Mouse (Mus musculus) layer of hippocampus, adult 8-10 months (tissue): ENCODE results near the gene Fam81a. TPM values are rescaled to one million over a fixed set of nuclear protein-coding genes. Genes with fewer than 3 reads are reported as not detected.

Source experiments
- DNase-seq, 2 experiments: peaks; one replicate each; pipeline ENCODE4 v3.0.0; 2022; ENCODE audit warnings: low spot score in 2 of 2
- total RNA-seq, 4 experiments: library from RNA; stranded (reverse); gene quantifications; 2 replicates each; pipeline ENCODE4 v1.2.4; 2022

The Fam81a gene
- total RNA-seq, 4 experiments from 2014 or later: 91.7 to 101 (median 94.0) TPM

GRCm38 (mm10) chr9:70053411-70053810 is 88.9 kb downstream of the Fam81a start:
- no peak for DNase-seq

GRCm38 (mm10) chr9:70052730-70053129 is 89.6 kb downstream of the Fam81a start:
- DNase-seq: no peak

GRCm38 (mm10) chr9:70049839-70050238 is 92.5 kb downstream of the Fam81a start:
- DNase-seq: no peak

GRCm38 (mm10) chr9:70049416-70049783 is 93.0 kb downstream of the Fam81a start:
- no peak for DNase-seq

- no peak for DNase-seq
Observed at GRCm38 (mm10) chr9:70048751-70049415, 93.5 kb downstream of the Fam81a start.

- no peak for DNase-seq
Observed at GRCm38 (mm10) chr9:70048280-70048679, 94.1 kb downstream of the Fam81a start.

- no peak for DNase-seq
Observed at GRCm38 (mm10) chr9:70047839-70048238, 94.5 kb downstream of the Fam81a start.

- no peak for DNase-seq
Observed at GRCm38 (mm10) chr9:70046255-70046654, 96.1 kb downstream of the Fam81a start.

GRCm38 (mm10) chr9:70044865-70045264 is 97.5 kb downstream of the Fam81a start:
- no peak for DNase-seq

- no peak for DNase-seq
Observed at GRCm38 (mm10) chr9:70042935-70043334, 99.4 kb downstream of the Fam81a start.

GRCm38 (mm10) chr9:70042137-70042536 is 100.2 kb downstream of the Fam81a start:
- no peak for DNase-seq

GRCm38 (mm10) chr9:70040570-70040969 is 101.8 kb downstream of the Fam81a start:
- no peak for DNase-seq

- DNase-seq: no peak
Observed at GRCm38 (mm10) chr9:70039597-70040385, 102.6 kb downstream of the Fam81a start.

Other genes starting within 250 kb of the Fam81a start
- gene Bnip2, start 153.1 kb downstream of the Fam81a start, total RNA-seq: 10 to 100 TPM; 35.7 to 50.2 (median 43.4) TPM
- gene Gtf2a2, start 130.0 kb downstream of the Fam81a start, total RNA-seq: 10 to 100 TPM; 52.8 to 59.9 (median 54.6) TPM
- gene Gcnt3, start 104.5 kb downstream of the Fam81a start, total RNA-seq: not detected
- 10 to 100 TPM in 3 of 4 experiments, 1 to 10 TPM in 1; 8.6 to 30.0 (median 18.7) TPM for gene Myo1e, start 64.8 kb upstream of the Fam81a start, total RNA-seq